Mouse (Mus musculus) myocyte (in vitro differentiated cells): ENCODE results near the gene Itk. TPM values are rescaled to one million over a fixed set of nuclear protein-coding genes. Genes with fewer than 3 reads are reported as not detected.

ENCODE experiments used
- H3K27me3 ChIP-seq: one replicate; pipeline ENCODE4 v1.6.1; 2011; ENCODE audit not compliant: control insufficient read depth, insufficient read depth, insufficient read length
- H3K36me3 ChIP-seq: one replicate; pipeline ENCODE4 v1.6.1; 2011; ENCODE audit not compliant: control insufficient read depth, insufficient read depth
- H3K4me2 ChIP-seq: one replicate; pipeline ENCODE4 v1.6.1; 2011; ENCODE audit warnings: low read depth, control low read depth
- H3K4me3 ChIP-seq: one replicate; pipeline ENCODE4 v1.5.1; 2011; ENCODE audit warnings: mild to moderate bottlenecking, control low read depth, moderate library complexity
- H3K79me2 ChIP-seq: one replicate; pipeline ENCODE4 v1.6.1; 2011; ENCODE audit not compliant: control insufficient read depth, insufficient read depth
- H3ac ChIP-seq: one replicate; pipeline ENCODE4 v1.6.1; 2011; ENCODE audit not compliant: control insufficient read depth, insufficient read length
- CEBPB ChIP-seq: IDR thresholded peaks from 2 replicates; pipeline ENCODE4 v1.6.1; 2011; ENCODE audit warnings: mild to moderate bottlenecking, moderate library complexity; ENCODE audit not compliant: poor library complexity, insufficient read depth, severe bottlenecking
- E2F4 ChIP-seq: IDR thresholded peaks from one replicate; pipeline ENCODE4 v1.6.1; 2011; ENCODE audit warnings: mild to moderate bottlenecking, control low read depth, moderate library complexity; ENCODE audit not compliant: insufficient read depth
- MAX ChIP-seq: IDR thresholded peaks from one replicate; pipeline ENCODE4 v1.6.1; 2011; ENCODE audit warnings: low read depth, mild to moderate bottlenecking, control low read depth
- MYOD1 ChIP-seq, 3 experiments: IDR thresholded peaks; one replicate each; pipeline ENCODE4 v1.6.1; 2011; ENCODE audit warnings: control low read depth in 2 of 3, low read depth in 2 of 3, mild to moderate bottlenecking in 2 of 3, moderate library complexity in 1 of 3; ENCODE audit not compliant: insufficient read length in 2 of 3, control insufficient read depth in 1 of 3
- MYOG ChIP-seq, 3 experiments: IDR thresholded peaks; one replicate each; pipeline ENCODE4 v1.6.1; 2011; ENCODE audit warnings: control low read depth in 2 of 3, low read depth in 2 of 3, mild to moderate bottlenecking in 2 of 3; ENCODE audit not compliant: insufficient read length in 2 of 3, control insufficient read depth in 1 of 3, insufficient read depth in 1 of 3
- POLR2A ChIP-seq: IDR thresholded peaks from one replicate; pipeline ENCODE4 v1.6.1; 2011; ENCODE audit warnings: low read depth, mild to moderate bottlenecking, control low read depth, moderate library complexity; ENCODE audit not compliant: insufficient read length
- POLR2AphosphoS2 ChIP-seq: IDR thresholded peaks from one replicate; pipeline ENCODE4 v1.6.1; 2011; ENCODE audit warnings: low read depth, control low read depth; ENCODE audit not compliant: insufficient read length
- REST ChIP-seq: IDR thresholded peaks from one replicate; pipeline ENCODE4 v1.6.1; 2011; ENCODE audit warnings: mild to moderate bottlenecking, control low read depth, moderate library complexity; ENCODE audit not compliant: insufficient read depth, insufficient read length
- SRF ChIP-seq: IDR thresholded peaks from one replicate; pipeline ENCODE4 v1.6.1; 2011; ENCODE audit warnings: low read depth; ENCODE audit not compliant: control insufficient read depth, insufficient read length
- TCF12 ChIP-seq: IDR thresholded peaks from one replicate; pipeline ENCODE4 v1.6.1; 2011; ENCODE audit warnings: mild to moderate bottlenecking, control low read depth; ENCODE audit not compliant: poor library complexity, insufficient read depth, severe bottlenecking
- TCF3 ChIP-seq: IDR thresholded peaks from one replicate; pipeline ENCODE4 v1.6.1; 2011; ENCODE audit warnings: low read depth, control low read depth; ENCODE audit not compliant: insufficient read length
- USF1 ChIP-seq: IDR thresholded peaks from one replicate; pipeline ENCODE4 v1.6.1; 2011; ENCODE audit warnings: low read depth, mild to moderate bottlenecking, control low read depth, moderate library complexity
- polyA plus RNA-seq: library from polyadenylated mRNA; unstranded; fragments of >200 nt; fragmentation: generic; extraction: Trizol; gene quantifications from one replicate; pipeline ENCODE4 v1.2.1, GENCODE M21; 2012; ENCODE audit warnings: missing spikeins

The Itk gene
- polyA plus RNA-seq, 1 experiment = 0.01 TPM

DNA sequence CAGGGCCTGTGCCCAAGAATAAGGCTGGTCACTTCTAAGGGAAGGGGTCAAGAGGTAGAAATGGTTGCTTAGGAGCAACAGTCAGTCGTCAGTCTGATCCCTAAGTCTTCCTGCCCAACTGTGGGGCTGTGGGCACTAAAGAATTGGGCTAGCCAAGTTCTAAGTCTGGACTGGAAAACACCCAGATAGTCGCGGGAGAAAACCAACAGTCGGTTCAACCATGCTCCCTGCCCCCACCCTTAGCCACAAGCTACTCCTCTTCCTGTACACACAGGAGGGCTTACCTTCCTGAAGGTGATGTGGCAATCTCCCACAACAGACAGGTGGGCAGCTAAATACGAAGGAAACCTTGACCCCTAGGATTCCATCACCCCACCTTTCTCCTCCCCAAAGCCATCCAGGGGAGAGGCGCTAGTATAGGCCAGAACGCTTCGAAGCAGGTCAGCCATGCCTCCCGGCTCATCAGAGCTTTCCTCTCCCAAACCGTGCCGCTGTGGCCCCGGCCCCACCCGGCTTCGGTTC lies 78.1 kb downstream of the Itk start:
- Histone ChIP-seq H3K79me2 (peaks cover 3% of the 10 kb centered on the region), H3K36me3 (no peaks in the 10 kb centered on the region), H3K27me3 (peaks cover 6% of the 10 kb centered on the region), H3K4me3 (peak overlapping the region; percentile 25), H3ac (no peak overlapping the region), H3K4me2 (peak overlapping the region; percentile 94)
- no peak for TF ChIP-seq E2F4

DNA sequence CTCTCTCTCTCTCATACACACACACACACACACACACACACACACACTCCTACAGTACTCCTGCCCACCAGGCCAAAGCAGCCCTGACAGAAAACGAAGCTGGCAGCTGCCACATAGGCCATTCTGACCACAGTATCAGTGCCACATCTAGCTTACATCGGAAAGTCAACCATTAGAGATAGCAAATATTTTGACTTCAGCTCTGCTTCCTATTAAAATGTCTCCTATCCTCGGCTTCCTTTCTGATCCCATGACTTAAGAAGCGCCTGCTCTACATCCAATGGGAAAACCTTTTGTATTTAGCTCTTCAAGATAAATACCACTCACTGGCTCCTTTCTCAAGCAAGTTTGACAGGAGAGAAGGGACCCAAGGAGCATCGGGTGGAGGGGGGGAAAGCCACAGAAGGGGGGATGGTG lies 78.7 kb downstream of the Itk start:
- Histone ChIP-seq H3ac (no peak overlapping the region), H3K4me2 (peak overlapping the region; percentile 12), H3K4me3 (peak overlapping the region; percentile 25), H3K79me2 (peaks cover 3% of the 10 kb centered on the region), H3K27me3 (peaks cover 6% of the 10 kb centered on the region), H3K36me3 (no peaks in the 10 kb centered on the region)
- TF ChIP-seq REST = no peak

DNA sequence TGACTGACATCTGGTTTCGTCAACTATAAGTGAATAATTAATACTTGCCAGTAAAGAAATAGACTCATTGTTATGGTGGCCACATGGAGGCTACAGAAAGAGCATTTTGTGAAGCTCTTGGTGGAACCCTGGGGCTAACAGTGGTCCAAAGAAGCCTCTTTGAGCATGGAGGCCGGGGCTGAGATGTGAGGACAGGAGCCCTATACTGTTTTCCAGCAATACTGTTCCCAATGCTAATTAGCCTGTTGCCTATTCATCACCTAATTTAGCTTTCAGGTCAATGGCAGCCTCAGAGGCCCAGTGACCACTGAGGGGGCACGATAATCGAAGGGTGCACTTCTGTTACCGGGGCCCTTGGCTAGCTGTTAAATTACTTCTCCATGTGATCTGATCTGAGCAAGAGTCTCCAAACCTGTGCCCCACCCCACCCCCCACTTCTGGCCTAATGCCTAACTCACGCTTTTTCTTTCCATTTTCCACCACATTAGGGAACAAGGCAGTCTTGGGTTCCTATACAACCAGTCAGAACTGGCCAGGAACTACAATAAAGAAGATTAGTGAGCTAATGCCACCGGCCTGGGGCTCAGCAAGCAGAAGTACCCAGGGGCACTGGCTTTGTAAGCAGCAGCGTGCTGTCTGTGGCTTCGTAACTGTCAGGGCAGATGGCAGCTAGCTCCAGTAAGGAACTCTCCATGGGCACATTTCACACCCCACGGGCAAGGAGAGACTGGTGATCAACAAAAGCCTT lies 79.3 kb downstream of the Itk start:
- Histone ChIP-seq H3K4me3 (no peak overlapping the region), H3K36me3 (no peaks in the 10 kb centered on the region), H3ac (no peak overlapping the region), H3K4me2 (peak overlapping the region; percentile 24), H3K27me3 (peaks cover 6% of the 10 kb centered on the region), H3K79me2 (peaks cover 3% of the 10 kb centered on the region)
- TF ChIP-seq REST (no peak), TCF3 (no peak), TCF12 (no peak), E2F4 (no peak), USF1 (no peak), CEBPB (no peak), POLR2AphosphoS2 (no peak), POLR2A (no peak), MAX (no peak), SRF (no peak), MYOD1 (IDR thresholded peaks at IDR 0.05; ENCODE audit: control insufficient read depth in 1 of 3, insufficient read length in 2 of 3, low read depth in 2 of 3) (no peak), MYOG (IDR thresholded peaks at IDR 0.05; ENCODE audit: control insufficient read depth in 1 of 3, insufficient read depth in 1 of 3, insufficient read length in 2 of 3, low read depth in 2 of 3) (no peak)

DNA sequence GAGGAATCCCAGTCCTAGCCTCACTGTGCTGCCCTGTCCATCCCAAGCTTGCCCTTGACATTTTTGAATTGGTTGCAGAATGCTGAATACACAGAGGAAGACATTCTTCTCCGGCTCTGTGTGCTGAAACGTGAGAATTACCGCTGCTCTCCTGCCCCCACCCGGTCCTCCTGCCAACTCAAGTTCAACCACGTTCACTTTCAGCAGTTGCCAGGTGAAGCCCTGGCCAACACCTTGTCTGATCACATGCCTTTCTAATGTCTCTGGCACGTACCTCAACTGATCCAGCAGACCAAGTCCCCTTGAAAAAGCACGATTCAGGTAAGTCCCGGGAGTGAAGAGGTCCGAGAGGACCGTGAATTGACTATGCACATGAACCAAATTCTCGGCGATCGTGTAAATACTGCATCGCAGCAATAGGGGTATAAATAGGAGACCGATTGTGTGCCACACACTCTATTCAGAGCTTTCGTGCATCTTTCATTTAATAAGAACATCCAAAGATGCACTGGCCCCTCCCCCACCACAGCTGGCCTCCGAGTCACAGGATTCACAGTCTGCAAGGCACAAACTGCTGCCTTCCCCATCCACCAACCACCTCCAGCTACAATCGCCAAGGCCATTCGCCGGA lies 80.1 kb downstream of the Itk start:
- Histone ChIP-seq H3ac (no peak overlapping the region), H3K79me2 (peaks cover 3% of the 10 kb centered on the region), H3K4me3 (no peak overlapping the region), H3K27me3 (peaks cover 6% of the 10 kb centered on the region), H3K4me2 (no peak overlapping the region), H3K36me3 (no peaks in the 10 kb centered on the region)
- TF ChIP-seq POLR2AphosphoS2 (no peak), TCF3 (no peak)

DNA sequence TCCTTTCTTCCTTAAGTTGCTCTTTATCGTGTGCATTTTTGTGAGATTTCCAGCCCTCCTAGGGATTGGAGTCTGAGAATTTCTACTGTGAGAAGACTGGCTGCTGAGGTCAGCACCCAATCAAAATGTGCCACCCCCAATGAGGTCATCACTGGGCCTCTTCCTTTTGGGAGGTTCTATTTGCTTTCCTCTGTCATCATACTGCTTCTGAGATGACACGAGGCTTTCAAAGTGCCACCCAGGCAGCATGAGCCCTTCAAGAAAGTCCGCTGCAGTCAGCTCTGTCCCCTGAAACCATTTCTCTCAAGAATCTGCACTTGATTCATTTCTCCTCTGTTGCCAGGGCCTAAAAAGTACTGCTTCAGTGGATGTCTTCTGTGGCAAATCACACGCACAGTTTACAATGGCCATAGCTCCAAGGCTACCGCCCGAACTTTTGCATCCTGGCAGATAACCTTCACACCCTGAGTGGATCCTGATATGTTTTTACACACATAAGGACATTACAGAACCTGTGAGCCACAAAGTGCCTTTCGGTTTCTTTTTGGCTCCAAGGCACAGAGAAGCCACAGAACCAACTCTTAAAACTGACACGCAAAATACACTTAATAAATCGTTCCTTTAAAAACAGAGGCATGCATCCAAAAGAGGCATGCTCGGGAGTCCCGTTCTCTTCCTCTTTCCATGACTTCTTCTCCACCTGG lies 80.9 kb downstream of the Itk start:
- Histone ChIP-seq H3K79me2 (peaks cover 3% of the 10 kb centered on the region), H3K36me3 (no peaks in the 10 kb centered on the region), H3K27me3 (peaks cover 6% of the 10 kb centered on the region), H3K4me2 (no peak overlapping the region), H3K4me3 (no peak overlapping the region), H3ac (no peak overlapping the region)
- TF ChIP-seq SRF = no peak
- TF ChIP-seq POLR2A = no peak
- TF ChIP-seq CEBPB = no peak
- TF ChIP-seq MYOG (IDR thresholded peaks at IDR 0.05; ENCODE audit: control insufficient read depth in 1 of 3, insufficient read depth in 1 of 3, insufficient read length in 2 of 3, low read depth in 2 of 3) = no peak
- TF ChIP-seq TCF12 = no peak
- TF ChIP-seq E2F4 = no peak
- TF ChIP-seq REST = no peak
- TF ChIP-seq USF1 = no peak
- TF ChIP-seq MYOD1 (IDR thresholded peaks at IDR 0.05; ENCODE audit: control insufficient read depth in 1 of 3, insufficient read length in 2 of 3, low read depth in 2 of 3) = no peak
- TF ChIP-seq TCF3 = no peak
- no peak for TF ChIP-seq MAX
- TF ChIP-seq POLR2AphosphoS2 = no peak
